Mouse (Mus musculus): ENCODE measurements around the gene Sf3b3. TPM values are rescaled to one million over a fixed set of nuclear protein-coding genes. Genes with fewer than 3 reads are reported as not detected.

Gene Sf3b3
- polyA plus RNA-seq, 1 experiment from 2014 or later: 38.6 TPM

GRCm38 (mm10) chr8:110803856-110804255, 42.7 kb downstream of the Sf3b3 start:
- 61% methylated on average over 9 of the region's 9 CpGs for WGBS
- H3K9me3 ChIP-seq (ENCODE audit: control insufficient read depth, low read length): no peaks in the 10 kb centered on the region
- no peaks in the 10 kb centered on the region for H3K36me3 ChIP-seq (ENCODE audit: control insufficient read depth, insufficient read depth, low read length)
- no peak overlapping the region for H3K27ac ChIP-seq (replicated peaks)
- ATAC-seq (ENCODE audit: low FRiP score, low TSS enrichment) (0 out of 2 replicates have a peak, but pooled peaks have one; percentile 23), DNase-seq (ENCODE audit: low spot score) (peak; percentile 30)
- no peaks in the 10 kb centered on the region for H3K4me1 ChIP-seq (replicated peaks; ENCODE audit: control insufficient read depth, insufficient read depth)
- H3K4me3 ChIP-seq (ENCODE audit: low read depth, low read length): no peak overlapping the region
- no peaks in the 10 kb centered on the region for H3K27me3 ChIP-seq (ENCODE audit: control insufficient read depth, insufficient read depth, low read length)
- H3K9ac ChIP-seq (ENCODE audit: low read length): no peak overlapping the region
- H3K4me2 ChIP-seq (replicated peaks; ENCODE audit: low read depth): no peak overlapping the region
- TF ChIP-seq CTCF (IDR thresholded peaks at IDR 0.05; ENCODE audit: low read depth) (no peak), EP300 (optimal IDR thresholded peaks at IDR 0.05) (no peak)

GRCm38 (mm10) chr8:110802988-110803387, 43.6 kb downstream of the Sf3b3 start:
- DNase-seq (ENCODE audit: low spot score) (no peak), ATAC-seq (ENCODE audit: low FRiP score, low TSS enrichment) (no peak)
- TF ChIP-seq CTCF (IDR thresholded peaks at IDR 0.05; ENCODE audit: low read depth) (no peak), EP300 (optimal IDR thresholded peaks at IDR 0.05) (no peak)
- H3K27ac ChIP-seq (replicated peaks): no peak overlapping the region
- no peaks in the 10 kb centered on the region for H3K4me1 ChIP-seq (replicated peaks; ENCODE audit: control insufficient read depth, insufficient read depth)
- H3K9ac ChIP-seq (ENCODE audit: low read length): no peak overlapping the region
- no peaks in the 10 kb centered on the region for H3K27me3 ChIP-seq (ENCODE audit: control insufficient read depth, insufficient read depth, low read length)
- no peaks in the 10 kb centered on the region for H3K9me3 ChIP-seq (ENCODE audit: control insufficient read depth, low read length)
- 73% methylated on average over 5 of the region's 5 CpGs for WGBS
- H3K4me3 ChIP-seq (ENCODE audit: low read depth, low read length): no peak overlapping the region
- no peak overlapping the region for H3K4me2 ChIP-seq (replicated peaks; ENCODE audit: low read depth)
- H3K36me3 ChIP-seq (ENCODE audit: control insufficient read depth, insufficient read depth, low read length): no peaks in the 10 kb centered on the region

GRCm38 (mm10) chr8:110797086-110797485, 49.5 kb downstream of the Sf3b3 start:
- TF ChIP-seq CTCF (IDR thresholded peaks at IDR 0.05; ENCODE audit: low read depth) (no peak), EP300 (optimal IDR thresholded peaks at IDR 0.05) (no peak)
- Histone ChIP-seq H3K4me1 (replicated peaks; ENCODE audit: control insufficient read depth, insufficient read depth) (0 out of 2 replicates have a peak, but pooled peaks cover 3% of the 10 kb centered on the region), H3K4me3 (ENCODE audit: low read depth, low read length) (no peak overlapping the region), H3K27me3 (ENCODE audit: control insufficient read depth, insufficient read depth, low read length) (no peaks in the 10 kb centered on the region), H3K36me3 (ENCODE audit: control insufficient read depth, insufficient read depth, low read length) (no peaks in the 10 kb centered on the region), H3K27ac (replicated peaks) (no peak overlapping the region), H3K9ac (ENCODE audit: low read length) (no peak overlapping the region), H3K9me3 (ENCODE audit: control insufficient read depth, low read length) (no peaks in the 10 kb centered on the region), H3K4me2 (replicated peaks; ENCODE audit: low read depth) (no peak overlapping the region)
- 90% methylated on average over 8 of the region's 8 CpGs for WGBS
- no peak for ATAC-seq (ENCODE audit: low FRiP score, low TSS enrichment)
- no peak for DNase-seq (ENCODE audit: low spot score)

DNA sequence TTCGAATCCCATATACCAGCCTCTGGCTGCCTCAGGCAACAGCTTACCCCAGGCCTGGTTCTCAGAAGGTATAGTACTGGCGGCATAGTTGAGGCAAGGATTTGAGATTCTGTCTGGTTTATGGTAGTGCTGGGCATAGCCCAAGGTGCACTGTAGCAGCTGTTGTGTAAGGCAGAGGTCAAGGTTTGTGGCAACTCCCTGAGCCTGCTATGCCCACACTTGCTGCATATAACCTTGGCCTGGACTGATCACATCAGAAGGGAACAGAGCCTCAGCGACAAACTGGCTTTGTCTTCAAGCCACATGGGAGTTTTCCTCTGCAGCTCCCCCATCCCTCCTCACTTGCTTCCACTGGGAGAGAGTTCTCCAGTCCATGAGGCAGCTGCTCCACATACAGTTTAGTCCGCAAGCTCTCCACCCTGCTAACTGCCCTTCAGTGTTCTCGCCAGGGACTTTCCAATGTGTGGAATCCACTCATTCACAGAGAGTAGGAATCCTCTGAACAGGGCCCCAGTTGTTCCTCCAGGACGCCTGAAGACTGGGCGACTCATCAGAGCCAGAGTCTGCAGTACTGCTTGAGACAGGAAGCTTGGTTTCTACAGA, 52.1 kb downstream of the Sf3b3 start:
- 83% methylated on average over 7 of the region's 7 CpGs for WGBS
- no peaks in the 10 kb centered on the region for H3K36me3 ChIP-seq (ENCODE audit: control insufficient read depth, insufficient read depth, low read length)
- no peak overlapping the region for H3K4me2 ChIP-seq (replicated peaks; ENCODE audit: low read depth)
- TF ChIP-seq CTCF (IDR thresholded peaks at IDR 0.05; ENCODE audit: low read depth) (no peak), EP300 (optimal IDR thresholded peaks at IDR 0.05) (no peak)
- no peaks in the 10 kb centered on the region for H3K27me3 ChIP-seq (ENCODE audit: control insufficient read depth, insufficient read depth, low read length)
- H3K4me1 ChIP-seq (replicated peaks; ENCODE audit: control insufficient read depth, insufficient read depth): 0 out of 2 replicates have a peak, but pooled peaks cover 3% of the 10 kb centered on the region
- no peak overlapping the region for H3K27ac ChIP-seq (replicated peaks)
- no peaks in the 10 kb centered on the region for H3K9me3 ChIP-seq (ENCODE audit: control insufficient read depth, low read length)
- no peak overlapping the region for H3K9ac ChIP-seq (ENCODE audit: low read length)
- DNase-seq (ENCODE audit: low spot score): no peak
- ATAC-seq (ENCODE audit: low FRiP score, low TSS enrichment): no peak
- H3K4me3 ChIP-seq (ENCODE audit: low read depth, low read length): no peak overlapping the region

GRCm38 (mm10) chr8:110793936-110794335, 52.7 kb downstream of the Sf3b3 start:
- Histone ChIP-seq H3K9ac (ENCODE audit: low read length) (no peak overlapping the region), H3K4me3 (ENCODE audit: low read depth, low read length) (no peak overlapping the region), H3K27ac (replicated peaks) (no peak overlapping the region), H3K27me3 (ENCODE audit: control insufficient read depth, insufficient read depth, low read length) (no peaks in the 10 kb centered on the region), H3K4me2 (replicated peaks; ENCODE audit: low read depth) (no peak overlapping the region), H3K9me3 (ENCODE audit: control insufficient read depth, low read length) (no peaks in the 10 kb centered on the region), H3K36me3 (ENCODE audit: control insufficient read depth, insufficient read depth, low read length) (no peaks in the 10 kb centered on the region), H3K4me1 (replicated peaks; ENCODE audit: control insufficient read depth, insufficient read depth) (0 out of 2 replicates have a peak, but pooled peaks cover 3% of the 10 kb centered on the region)
- no peak for DNase-seq (ENCODE audit: low spot score)
- TF ChIP-seq EP300 (optimal IDR thresholded peaks at IDR 0.05): no peak
- TF ChIP-seq CTCF (IDR thresholded peaks at IDR 0.05; ENCODE audit: low read depth): no peak
- no peak for ATAC-seq (ENCODE audit: low FRiP score, low TSS enrichment)
- WGBS: 88% methylated on average over 9 of the region's 9 CpGs

GRCm38 (mm10) chr8:110793511-110793910, 53.1 kb downstream of the Sf3b3 start:
- Histone ChIP-seq H3K4me2 (replicated peaks; ENCODE audit: low read depth) (no peak overlapping the region), H3K27ac (replicated peaks) (no peak overlapping the region; the same call in 1 of the 2 replicates), H3K9ac (ENCODE audit: low read length) (no peak overlapping the region), H3K27me3 (ENCODE audit: control insufficient read depth, insufficient read depth, low read length) (no peaks in the 10 kb centered on the region), H3K36me3 (ENCODE audit: control insufficient read depth, insufficient read depth, low read length) (no peaks in the 10 kb centered on the region), H3K4me3 (ENCODE audit: low read depth, low read length) (no peak overlapping the region), H3K4me1 (replicated peaks; ENCODE audit: control insufficient read depth, insufficient read depth) (0 out of 2 replicates have a peak, but pooled peaks cover 3% of the 10 kb centered on the region), H3K9me3 (ENCODE audit: control insufficient read depth, low read length) (no peaks in the 10 kb centered on the region)
- no peak for DNase-seq (ENCODE audit: low spot score)
- 67% methylated on average over 9 of the region's 9 CpGs for WGBS
- ATAC-seq (ENCODE audit: low FRiP score, low TSS enrichment): no peak
- no peak for TF ChIP-seq CTCF (IDR thresholded peaks at IDR 0.05; ENCODE audit: low read depth)

Data from stomach, postnatal 0 days (tissue).